Mouse (Mus musculus): ENCODE results near the gene Me3.
"Not testable (repeated sequence)": the region's sequence is repeated elsewhere in the genome, so short reads cannot be mapped to it uniquely, and the experiment has no call there.

Me3 gene

DNA sequence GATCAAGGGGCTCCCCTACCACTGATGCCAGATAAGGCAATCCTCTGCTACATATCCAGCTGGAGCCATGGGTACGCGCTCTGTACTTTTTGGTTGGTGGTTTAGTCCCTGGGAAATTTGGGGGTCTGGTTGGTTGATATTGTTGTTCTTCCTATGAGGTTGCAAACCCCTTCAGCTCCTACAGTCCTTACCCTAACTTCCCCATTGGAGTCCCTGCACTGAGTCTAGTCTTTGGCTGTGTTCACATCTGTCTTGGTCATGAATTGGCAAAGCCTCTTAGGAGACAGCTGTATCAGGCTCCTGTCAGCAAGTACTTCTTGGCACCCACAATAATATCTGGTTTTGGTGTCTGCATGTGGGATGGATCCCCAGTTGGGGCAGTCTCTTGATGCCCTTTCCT, 98.9 kb downstream of the Me3 start:
- DNase-seq, result not testable (repeated sequence)

DNA sequence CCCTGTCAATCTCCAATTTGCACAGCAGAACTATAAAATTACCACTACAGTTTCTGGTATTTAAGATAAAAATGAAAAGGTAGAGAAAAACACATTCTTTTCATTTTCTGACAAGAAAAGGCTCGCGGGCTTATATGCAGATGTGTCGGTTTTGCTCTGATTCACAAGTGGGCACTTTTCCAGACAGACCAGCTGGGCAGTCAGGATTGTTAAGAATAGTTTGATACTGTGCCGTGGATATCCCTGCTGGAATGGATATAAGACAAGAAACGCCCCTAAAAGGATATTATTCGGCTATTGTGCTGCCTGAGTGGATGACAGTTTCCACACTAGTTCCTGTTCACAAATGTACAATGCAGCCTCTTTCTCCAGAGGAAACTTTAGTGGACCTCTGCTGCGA, 116.2 kb downstream of the Me3 start:
- DNase-seq, result peak; percentile 40

DNA sequence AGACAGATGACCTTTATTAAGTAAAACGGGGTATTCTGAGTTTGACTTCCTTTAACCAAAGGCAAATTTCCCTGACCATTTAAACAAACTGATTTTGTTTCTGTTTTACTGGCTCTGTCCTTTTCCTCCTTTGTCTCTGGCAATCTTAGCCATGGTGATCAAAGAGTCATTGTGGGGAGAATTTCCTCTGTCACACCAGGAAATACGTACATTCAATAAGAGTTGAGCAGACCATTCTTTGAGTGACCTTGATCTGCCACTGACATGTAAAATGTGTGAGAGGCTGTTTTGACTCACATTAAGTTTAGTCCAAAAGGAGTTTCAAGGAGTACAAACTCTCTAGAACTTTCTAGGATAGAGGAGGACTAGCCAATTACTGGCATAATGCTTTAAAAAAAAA, 117.0 kb downstream of the Me3 start:
- no peak for DNase-seq

DNA sequence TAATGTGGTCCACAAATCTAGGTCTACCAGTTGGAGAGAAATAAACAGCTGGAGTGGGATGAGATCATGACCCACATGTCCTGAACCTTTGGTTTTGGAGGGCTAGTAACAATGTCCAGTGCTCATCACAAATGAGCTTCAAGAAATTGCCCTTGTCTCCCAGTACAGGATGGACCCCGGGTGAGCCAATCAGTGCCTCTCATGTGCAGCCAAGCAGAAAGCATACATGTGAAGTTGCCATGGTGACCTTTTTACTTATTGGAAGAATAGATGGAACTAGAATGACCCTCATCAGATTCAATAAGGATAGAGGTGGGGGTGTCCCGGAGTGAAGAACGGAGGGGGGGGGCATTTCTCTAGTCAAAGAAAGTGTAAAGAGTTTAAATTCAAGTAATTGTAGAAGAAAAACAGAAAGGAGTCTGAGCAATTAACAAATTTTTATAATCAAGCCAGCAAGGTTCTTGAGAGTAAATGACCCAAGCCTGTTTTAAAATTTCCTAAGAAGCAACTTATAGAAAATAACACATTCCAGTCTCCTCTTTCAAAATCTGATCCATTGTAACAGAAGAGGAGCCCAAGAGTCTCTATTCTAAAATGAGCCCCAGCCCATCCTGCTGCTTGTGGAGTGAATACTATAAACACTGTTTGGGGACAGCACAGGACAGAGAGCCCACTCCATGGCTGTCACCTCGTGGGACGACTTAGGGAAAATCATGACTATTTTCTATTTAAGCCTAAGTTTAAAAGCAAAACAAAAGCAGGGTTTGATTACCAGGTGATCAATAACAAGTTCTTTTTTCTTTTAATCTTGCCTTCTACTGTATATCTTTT, 134.7 kb downstream of the Me3 start:
- DNase-seq, result no peak

DNA sequence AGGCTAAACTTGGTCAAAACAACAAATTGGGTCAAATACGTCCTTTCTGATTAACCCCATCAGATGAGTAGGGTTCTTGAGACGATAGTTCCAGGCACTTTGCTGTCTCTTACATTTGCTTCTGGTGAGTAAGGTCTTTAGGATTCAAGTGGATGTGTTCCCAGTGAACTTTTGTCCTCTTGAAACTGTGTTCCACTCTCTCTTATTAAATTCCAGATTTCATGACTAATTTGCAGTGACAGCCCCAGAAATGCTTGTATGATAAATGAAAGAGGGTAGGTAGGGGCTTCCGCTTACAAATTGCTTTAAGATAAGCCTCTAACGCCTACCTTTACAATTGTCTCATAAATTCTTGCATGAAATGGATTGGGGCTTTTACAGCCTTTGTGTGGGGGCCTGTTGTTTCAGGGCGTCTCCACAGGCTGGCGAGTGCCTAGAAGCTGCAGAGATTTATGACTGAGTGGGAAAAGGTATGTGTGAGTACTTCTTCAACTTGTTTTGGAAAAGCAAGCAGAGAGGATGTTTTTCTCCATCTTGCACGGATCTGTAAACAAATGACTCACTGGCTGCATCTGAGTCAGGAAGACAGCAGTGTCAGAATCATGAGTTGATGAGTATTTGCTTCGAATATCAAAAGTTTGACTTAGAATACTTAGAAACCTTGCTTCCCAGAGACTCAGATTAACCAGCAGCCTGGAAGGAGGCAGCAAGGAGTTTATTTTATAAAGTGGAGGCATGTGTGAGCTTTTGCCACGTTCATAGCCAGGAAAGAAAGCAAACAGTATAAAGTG, 137.1 kb downstream of the Me3 start:
- no peak for DNase-seq

DNA sequence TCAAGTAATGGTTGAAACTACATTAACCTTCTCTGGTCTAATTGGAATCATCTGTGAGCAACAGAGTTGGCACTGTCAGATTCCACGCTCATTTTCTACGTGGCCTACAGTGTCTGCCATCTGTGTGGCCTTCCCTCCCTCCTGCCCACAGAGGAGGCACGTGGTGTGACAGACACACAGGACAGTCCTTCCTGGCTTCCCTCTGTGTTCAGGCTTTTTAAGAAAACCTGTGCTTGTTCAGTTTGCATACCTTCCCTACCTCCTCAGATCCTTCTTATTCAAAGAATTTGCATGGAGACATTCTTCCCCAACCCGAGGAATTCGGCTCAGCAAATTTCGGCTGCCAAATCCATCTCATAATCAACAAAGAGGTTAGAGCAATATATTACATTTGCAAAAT, 137.8 kb downstream of the Me3 start:
- no peak for DNase-seq

DNA sequence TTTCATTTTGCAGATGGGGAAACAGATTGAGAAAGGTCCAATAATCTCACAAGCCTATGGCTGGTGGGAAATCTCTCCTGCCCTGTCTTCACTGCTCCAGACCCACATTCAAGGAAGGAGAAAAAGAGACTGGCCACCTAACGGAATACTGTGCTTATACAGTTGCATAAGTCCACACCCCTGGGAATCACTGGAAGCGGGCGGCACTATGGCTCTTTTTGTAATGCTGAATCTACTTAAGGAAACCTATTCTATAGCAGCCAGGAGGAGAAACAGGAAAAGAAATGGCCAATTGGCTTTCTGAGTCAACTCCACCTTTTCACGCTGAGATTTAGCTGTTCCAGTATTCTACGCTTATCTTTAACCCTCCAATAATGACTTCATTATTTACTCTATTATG, 140.7 kb downstream of the Me3 start:
- DNase-seq, result no peak

DNA sequence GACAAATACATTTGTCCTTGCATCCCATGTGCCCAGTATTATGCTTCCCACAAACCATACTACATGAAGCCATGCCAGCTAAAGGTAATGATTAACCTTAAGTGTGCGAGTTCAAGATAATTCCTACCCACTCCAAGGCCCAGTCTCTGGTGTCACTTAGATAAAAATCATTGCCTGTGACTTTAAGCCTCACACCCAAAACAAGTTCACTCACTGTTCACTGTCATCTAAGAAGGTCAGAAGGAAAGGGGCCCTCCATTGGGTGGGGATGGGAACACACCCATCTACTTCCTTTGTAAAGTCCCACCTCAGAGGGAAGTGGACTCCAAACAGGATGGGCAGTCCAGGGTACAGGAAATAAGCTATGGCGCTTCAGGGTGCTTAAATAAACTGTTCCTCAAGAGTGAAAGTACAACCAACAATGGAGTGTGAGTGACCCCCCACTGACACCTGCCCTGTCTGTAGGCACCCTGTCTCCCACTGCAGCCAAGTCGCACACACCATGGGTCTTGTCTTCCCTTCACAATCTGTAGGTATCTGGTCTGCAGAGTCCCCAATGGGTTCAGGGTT, 141.2 kb downstream of the Me3 start:
- DNase-seq, result peak; percentile 57

DNA sequence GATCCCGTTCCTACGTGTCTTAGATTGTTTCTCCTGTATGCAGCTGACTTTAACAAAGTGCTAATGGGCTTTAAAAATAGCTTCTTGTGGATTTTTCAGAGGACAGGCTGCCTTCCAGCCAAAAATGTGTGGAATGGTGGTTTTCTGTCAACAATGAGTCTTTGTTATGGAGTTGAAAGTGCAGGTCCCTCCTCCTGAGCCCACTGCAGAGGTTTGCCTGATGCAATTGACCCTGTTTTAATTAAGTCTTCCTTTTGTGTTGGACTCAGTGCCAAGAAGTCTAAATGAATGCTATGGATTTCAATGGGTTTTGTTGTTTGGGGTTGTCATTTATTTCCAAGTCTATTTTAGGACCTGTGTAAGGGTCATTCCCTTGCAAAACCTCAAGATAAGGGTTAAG, 141.7 kb downstream of the Me3 start:
- no peak for DNase-seq

DNA sequence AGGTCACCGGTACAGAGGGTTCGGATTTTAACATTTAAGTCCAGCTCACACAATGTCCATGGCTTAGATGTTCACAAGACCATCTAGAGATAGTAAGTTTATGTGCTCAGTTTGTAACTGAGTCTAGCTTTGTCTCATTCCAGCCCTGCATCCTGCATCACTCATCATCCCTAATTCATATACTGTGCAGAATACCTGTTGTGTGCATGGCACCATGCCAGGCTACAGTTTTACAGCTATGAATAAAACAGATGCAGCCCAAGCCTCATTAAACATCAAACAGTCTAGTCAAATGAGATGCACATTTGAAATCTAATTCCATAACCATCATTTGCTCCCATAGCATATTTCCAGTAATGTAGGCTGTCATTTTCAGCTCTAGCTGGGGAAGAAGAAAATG, 143.7 kb downstream of the Me3 start:
- no peak for DNase-seq

DNA sequence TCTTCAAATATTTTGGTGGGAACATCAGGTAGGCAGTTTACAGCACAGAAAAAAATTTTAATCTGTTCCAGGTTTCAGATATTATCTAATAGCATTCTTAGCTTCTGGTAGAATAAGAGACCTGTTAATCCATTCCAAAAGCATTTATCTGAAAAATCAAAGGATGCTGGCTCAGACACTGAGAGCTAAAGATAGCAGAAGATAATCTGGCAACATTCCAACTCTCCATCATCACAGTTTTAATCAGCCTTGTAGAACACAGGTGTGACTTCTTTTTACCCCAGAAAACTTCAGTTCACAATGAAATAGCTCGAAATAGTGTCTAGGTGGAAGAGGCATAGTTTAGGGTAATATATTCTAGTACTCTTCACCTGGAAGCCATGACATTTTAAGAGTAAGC, 149.2 kb downstream of the Me3 start:
- no peak for DNase-seq

DNA sequence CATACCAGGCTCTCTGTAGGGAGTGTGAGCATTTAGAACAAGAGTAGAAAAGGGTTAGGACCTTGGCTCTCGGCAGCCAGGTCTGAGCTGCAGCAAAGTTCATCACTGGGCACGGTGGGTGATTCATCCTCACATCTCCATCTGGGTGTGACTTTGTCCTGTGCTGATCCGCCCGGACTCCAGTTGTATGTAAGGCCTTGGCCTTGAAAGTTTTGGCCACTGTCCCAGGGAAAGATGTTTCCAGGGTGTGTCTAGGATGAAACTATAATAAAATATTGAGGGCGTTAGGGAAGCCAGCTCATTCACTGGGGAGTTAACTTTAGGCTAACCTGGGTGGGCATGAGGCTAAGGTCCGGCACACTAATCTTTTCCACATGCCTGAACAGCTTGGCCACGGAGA, 155.5 kb downstream of the Me3 start:
- DNase-seq, result no peak

DNA sequence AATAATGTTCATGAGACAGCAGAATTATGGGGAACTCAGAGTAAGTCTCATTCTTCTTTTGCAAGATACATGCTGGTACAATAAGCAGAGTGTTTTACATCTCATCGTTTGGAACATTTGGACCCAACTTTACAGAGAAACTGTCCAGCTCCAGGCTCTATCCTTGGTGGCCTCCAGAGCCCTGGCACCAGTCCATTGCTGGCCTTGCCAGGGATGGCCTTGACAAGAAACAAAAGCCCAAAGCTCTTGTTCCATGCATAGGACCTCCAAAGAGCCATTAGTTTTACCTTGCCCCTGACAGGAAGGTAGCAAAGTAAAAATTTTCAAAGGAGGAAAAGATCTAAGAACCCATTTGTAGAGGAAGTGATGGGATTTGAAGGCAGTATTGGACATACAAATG, 160.4 kb downstream of the Me3 start:
- DNase-seq, result no peak

DNA sequence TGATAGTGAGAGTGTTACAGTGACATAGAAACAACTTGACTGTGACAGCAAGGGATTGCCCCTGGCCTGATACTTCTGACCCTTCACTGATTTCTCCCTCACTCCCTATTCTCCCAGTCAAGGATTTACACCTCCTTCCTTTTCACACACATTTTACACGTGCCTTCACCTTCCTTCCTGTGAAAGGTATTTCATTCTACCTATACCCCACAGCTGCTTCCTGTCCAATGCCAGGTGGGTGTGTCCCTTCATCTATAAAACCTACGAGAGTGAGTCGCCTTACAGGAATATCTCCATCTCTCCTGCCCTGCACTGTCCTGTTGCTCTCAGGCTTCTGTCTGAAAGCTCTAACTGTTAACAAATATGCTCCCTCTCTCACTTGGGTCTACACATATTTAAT, 163.2 kb downstream of the Me3 start:
- DNase-seq, result no peak

DNA sequence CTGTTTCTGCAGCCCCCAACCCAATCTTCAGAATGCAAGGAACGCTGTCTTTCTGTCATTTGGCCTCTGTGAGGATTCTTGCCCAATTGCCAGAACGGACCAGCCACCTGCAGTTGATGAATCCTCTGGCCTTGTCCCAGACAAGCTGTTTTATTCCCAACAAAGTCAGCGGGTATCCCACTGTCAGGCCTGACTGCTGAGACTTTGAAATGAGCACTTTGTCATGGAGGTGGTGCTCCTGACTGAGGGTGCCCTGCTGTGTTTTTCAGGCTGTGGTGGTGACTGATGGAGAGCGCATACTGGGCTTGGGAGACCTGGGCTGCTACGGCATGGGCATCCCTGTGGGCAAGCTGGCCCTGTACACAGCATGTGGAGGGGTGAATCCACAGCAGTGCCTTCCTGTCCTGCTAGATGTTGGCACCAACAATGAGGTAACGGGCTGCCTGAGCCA, 164.2 kb downstream of the Me3 start:
- DNase-seq, result no peak

DNA sequence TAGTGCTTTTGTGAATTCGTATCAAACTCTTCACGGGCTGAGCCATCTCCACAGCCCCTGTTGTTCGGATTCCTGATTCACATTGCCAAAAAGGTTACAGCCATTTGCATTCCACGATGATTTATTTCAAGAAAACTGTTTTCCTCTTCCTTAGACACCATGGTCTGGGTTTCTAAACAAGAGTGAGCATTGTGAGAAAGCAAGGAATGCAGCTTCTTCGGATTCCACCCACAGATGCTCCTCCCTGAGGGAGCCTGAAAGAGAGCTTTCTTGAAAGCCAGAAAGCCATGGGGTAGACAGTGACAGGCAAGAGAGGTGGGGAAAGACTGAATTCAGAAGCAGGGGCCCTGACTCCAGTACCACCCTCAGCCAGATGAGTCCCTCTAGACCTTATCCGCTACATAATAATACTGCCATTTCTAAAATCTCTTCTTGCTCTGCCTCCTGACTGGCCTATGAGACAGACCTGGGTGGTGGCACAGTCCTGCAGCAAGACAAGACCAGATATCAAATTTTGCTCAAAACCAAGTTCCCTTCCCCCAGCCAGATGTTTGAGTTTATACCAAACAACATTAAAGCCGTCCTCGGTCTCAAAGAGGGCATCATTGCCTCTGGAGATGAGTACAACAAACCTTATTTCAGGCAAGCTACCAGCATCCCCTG, 166.3 kb downstream of the Me3 start:
- no peak for DNase-seq

DNA sequence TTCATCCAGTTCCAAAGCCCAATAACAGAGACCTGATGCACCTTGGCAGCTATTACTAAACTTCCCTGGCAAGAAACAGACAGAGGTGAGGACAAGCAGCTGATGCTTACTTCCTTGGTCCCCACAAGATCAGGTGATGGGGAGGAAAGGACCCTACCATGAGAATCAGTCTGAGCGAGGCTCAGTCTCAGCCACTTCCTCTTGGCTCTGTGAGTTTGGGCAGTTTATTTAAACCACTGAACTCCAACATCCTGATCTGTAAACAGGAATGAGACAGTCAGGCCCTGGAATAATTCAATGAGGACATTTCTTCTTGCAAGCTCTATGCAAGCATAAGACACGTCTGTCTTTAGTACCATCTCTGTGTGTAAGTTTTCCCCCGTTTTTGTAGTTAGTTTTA, 170.3 kb downstream of the Me3 start:
- no peak for DNase-seq

DNA sequence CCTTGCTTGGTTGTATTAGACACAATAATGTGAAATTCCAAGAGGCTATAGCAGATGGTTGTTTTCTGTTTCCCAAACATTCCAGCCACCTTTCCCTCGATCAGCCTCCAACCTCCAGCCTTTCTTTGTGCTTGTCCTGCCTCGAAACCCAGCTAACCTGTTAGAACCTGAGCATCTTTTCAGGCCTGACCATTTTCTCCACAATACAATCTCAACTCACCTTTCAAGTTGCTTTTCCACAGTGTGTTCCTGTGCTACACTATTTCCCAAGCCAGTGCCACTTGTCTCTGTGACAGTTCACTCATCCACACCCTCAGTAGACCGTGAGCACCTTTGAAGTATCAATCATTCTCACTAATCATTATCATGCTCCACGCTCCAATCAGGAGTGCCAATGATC, 171.8 kb downstream of the Me3 start:
- no peak for DNase-seq

DNA sequence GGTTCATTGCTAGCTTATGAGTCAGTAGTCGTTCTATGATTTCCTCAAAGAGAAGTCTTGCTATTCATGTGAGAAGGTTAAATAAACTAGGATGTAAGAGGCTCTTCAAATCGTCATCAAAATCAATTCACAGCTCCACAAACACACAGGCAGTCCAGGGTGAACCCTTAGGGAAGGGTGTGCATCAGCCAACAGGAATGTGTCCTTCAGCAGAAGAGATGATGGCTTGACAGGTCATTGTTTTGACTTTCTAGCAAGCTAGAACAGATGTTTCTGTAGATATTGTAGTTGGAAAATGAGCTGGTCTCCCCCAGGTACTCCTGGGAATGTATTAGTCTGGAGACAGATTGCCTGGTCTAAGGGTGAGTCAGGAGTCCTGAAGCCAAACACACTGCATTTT, 177.2 kb downstream of the Me3 start:
- no peak for DNase-seq

DNA sequence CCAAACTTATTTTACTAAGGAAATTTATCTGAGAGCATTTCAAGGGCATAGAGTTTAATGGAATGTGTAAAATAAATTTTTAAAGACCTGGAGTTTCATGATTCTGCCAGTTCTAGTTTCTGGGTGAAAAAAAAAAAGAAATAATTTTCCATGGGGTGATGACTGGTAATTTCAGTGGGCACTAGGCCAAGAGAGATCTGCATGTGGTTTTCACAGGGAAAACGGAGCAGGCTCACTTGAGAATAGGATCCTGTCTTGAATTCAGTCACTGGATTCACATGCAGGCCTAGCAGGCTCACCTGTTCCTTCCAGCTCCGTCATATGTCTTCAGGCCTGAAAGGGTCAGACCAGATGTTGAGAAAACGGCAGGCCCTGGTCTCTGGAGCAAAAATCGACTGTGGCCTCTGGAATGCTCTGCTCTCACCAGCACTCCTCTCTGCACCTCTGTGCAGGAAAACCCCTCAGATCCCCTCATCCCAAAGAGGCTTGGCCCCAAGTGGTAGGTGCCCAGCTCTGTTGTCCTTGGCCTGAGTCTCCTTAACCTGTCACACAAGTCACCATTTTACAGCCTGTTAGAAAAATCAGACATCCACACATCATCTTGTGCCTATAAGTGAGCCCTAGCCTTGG, 196.4 kb downstream of the Me3 start:
- DNase-seq, result no peak

DNA sequence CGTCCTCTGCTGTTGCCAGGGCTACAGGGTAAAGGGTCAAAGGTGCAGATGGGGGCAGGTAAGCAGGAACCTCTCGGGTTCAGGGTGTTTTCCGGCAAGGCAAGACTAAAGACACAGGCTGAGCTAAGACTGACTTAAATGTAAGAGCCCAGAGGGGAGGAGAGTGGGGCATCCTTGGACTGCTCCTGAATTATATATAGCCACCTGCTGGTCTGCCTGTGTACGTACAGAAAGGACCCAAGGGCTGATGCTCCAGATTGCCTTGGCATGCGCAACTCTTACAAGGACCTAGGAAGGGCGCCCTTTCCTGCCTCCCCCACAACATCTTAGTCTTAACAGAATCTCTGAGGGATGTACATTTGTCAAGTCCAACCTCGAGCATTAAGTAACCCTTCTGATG, 197.0 kb downstream of the Me3 start:
- peak; percentile 29 for DNase-seq

DNA sequence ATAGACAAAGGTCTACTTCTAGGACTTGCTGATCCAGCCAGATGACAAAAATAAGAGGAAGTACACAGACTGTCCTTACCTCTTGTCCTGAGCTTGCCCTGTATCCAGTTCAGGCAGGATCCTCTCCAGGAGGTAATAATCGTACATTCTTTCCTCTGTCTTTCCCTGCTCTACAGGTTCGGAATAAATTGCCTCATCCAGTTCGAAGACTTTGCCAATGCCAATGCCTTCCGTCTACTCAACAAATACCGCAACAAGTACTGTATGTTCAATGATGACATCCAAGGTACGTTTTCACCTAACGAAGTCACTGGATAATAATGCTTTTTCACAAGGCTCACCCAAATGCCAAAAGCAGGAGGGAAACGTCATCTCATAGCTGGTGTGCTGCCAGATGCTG, 201.3 kb downstream of the Me3 start:
- no peak for DNase-seq

DNA sequence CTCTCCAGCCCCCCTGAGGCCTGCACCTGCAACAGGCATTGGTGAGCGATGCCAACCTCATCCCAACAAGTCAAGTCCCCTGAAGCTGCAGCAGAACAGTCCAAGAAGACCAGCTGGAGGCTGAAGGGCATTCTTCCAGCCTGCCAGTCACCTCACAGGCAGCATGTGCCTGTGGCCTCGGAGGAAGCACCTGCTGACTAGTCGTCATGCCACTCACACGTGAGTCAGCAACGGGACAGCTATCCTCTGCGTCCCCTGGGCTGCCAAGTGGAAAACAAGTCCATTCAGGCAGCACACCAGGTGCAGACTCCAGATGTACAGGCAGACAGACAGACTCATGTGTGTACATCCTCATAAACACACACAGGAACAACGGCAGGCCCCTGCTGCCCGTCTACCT, 203.4 kb downstream of the Me3 start:
- DNase-seq, result no peak
